Mouse (Mus musculus) hindbrain, embryonic 16.5 days (tissue): Measurements from ENCODE around the gene Auts2. TPM values are rescaled to one million over a fixed set of nuclear protein-coding genes. Genes with fewer than 3 reads are reported as not detected.

ENCODE experiments used
- ATAC-seq: fragments of 200-750 bp; cut with Nextera tagmentation; 2 replicates; pipeline ENCODE4 v1.8.0; 2017; ENCODE audit warnings: moderate TSS enrichment, moderate library complexity
- H3K27ac ChIP-seq: fragments of 300-500 bp; sonication (generic); 2 replicates; pipeline ENCODE4 v1.5.1; 2014; ENCODE audit warnings: low read depth, mild to moderate bottlenecking, control low read depth, low read length, moderate library complexity
- H3K27me3 ChIP-seq: fragments of 300-500 bp; sonication (generic); replicated peaks from 2 replicates; pipeline ENCODE4 v1.6.1; 2014; ENCODE audit warnings: low read length; ENCODE audit not compliant: control insufficient read depth, insufficient read depth
- H3K36me3 ChIP-seq: fragments of 300-500 bp; sonication (generic); 2 replicates; pipeline ENCODE4 v1.6.1; 2014; ENCODE audit warnings: mild to moderate bottlenecking, low read length, moderate library complexity, mixed read lengths; ENCODE audit not compliant: control insufficient read depth, insufficient read depth
- H3K4me1 ChIP-seq: fragments of 300-500 bp; sonication (generic); 2 replicates; pipeline ENCODE4 v1.6.1; 2014; ENCODE audit warnings: low read depth, low read length; ENCODE audit not compliant: control insufficient read depth, insufficient read depth
- H3K4me2 ChIP-seq: fragments of 300-500 bp; sonication (generic); 2 replicates; pipeline ENCODE4 v1.6.1; 2014; ENCODE audit warnings: mild to moderate bottlenecking, low read length, control low read depth, moderate library complexity
- H3K4me3 ChIP-seq: fragments of 300-500 bp; sonication (generic); 2 replicates; pipeline ENCODE4 v1.5.1; 2014; ENCODE audit warnings: mild to moderate bottlenecking, low read length, control low read depth, moderate library complexity
- H3K9ac ChIP-seq: fragments of 300-500 bp; sonication (generic); 2 replicates; pipeline ENCODE4 v1.6.1; 2014; ENCODE audit warnings: low read depth, mild to moderate bottlenecking, control low read depth, low read length, moderate library complexity
- H3K9me3 ChIP-seq: fragments of 300-500 bp; sonication (generic); 2 replicates; pipeline ENCODE4 v1.6.1; 2014; ENCODE audit warnings: mild to moderate bottlenecking, low read length, moderate library complexity; ENCODE audit not compliant: control insufficient read depth
- WGBS: fragments of 180-500 bp; shearing (Covaris S2); extraction: QIAGEN DNeasy Blood & Tissue Kit; methylation state at CpG from one replicate; pipeline ENCODE4 v1.1.7; 2014; 5-methylcytosine and 5-hydroxymethylcytosine counted together
- polyA plus RNA-seq: library from polyadenylated mRNA; unstranded; fragments of >200 nt; fragmentation: Nextera tagmentation; extraction: Ambion mirVana; gene quantifications from 2 replicates; pipeline ENCODE4 v1.2.1, GENCODE M21; 2015

The Auts2 gene
- polyA plus RNA-seq, 1 experiment from 2014 or later, result 43.2 TPM

- whole genome bisulfite sequencing, result 72% methylated on average over 6 of the region's 6 CpGs
- peaks cover 22% of the 10 kb centered on the region for H3K4me1 ChIP-seq
- no peaks in the 10 kb centered on the region for H3K27me3 ChIP-seq
- H3K36me3 ChIP-seq, result no peaks in the 10 kb centered on the region
- no peak overlapping the region for H3K9ac ChIP-seq
- ATAC-seq, result no peak
- no peak overlapping the region for H3K4me2 ChIP-seq
- no peak overlapping the region for H3K4me3 ChIP-seq
- no peaks in the 10 kb centered on the region for H3K9me3 ChIP-seq
- no peak overlapping the region for H3K27ac ChIP-seq
These were observed 713.0 kb downstream of the Auts2 start for GRCm38 (mm10) chr5:131830111-131830510.

GRCm38 (mm10) chr5:131829248-131829647 lies 713.9 kb downstream of the Auts2 start:
- H3K4me3 ChIP-seq, result no peak overlapping the region
- peaks cover 30% of the 10 kb centered on the region for H3K4me1 ChIP-seq
- no peak overlapping the region for H3K27ac ChIP-seq
- no peaks in the 10 kb centered on the region for H3K9me3 ChIP-seq
- WGBS, result 73% methylated on average over 3 of the region's 3 CpGs
- no peak overlapping the region for H3K9ac ChIP-seq
- no peak overlapping the region for H3K4me2 ChIP-seq
- H3K27me3 ChIP-seq, result no peaks in the 10 kb centered on the region
- no peak for ATAC-seq
- no peaks in the 10 kb centered on the region for H3K36me3 ChIP-seq

GRCm38 (mm10) chr5:131828607-131829006 lies 714.5 kb downstream of the Auts2 start:
- H3K9ac ChIP-seq, result no peak overlapping the region
- no peak for ATAC-seq
- H3K4me2 ChIP-seq, result no peak overlapping the region
- WGBS, result 68% methylated on average over 2 of the region's 2 CpGs
- H3K27ac ChIP-seq, result no peak overlapping the region
- H3K9me3 ChIP-seq, result no peaks in the 10 kb centered on the region
- no peaks in the 10 kb centered on the region for H3K36me3 ChIP-seq
- H3K4me3 ChIP-seq, result no peak overlapping the region
- no peaks in the 10 kb centered on the region for H3K27me3 ChIP-seq
- peaks cover 26% of the 10 kb centered on the region for H3K4me1 ChIP-seq

- WGBS, result 91% methylated on average over 8 of the region's 8 CpGs
- Histone ChIP-seq H3K4me3 (no peak overlapping the region), H3K27me3 (no peaks in the 10 kb centered on the region), H3K9me3 (no peaks in the 10 kb centered on the region), H3K27ac (no peak overlapping the region), H3K4me1 (peaks cover 16% of the 10 kb centered on the region), H3K36me3 (no peaks in the 10 kb centered on the region), H3K9ac (no peak overlapping the region), H3K4me2 (no peak overlapping the region)
- no peak for ATAC-seq
These were observed 716.5 kb downstream of the Auts2 start for GRCm38 (mm10) chr5:131826362-131827261.

GRCm38 (mm10) chr5:131825421-131825820 lies 717.7 kb downstream of the Auts2 start:
- no peak for ATAC-seq
- 27% methylated on average over 3 of the region's 3 CpGs for WGBS
- Histone ChIP-seq H3K4me3 (no peak overlapping the region), H3K9ac (no peak overlapping the region), H3K4me2 (no peak overlapping the region), H3K9me3 (no peaks in the 10 kb centered on the region), H3K27ac (peak overlapping the region; percentile 53; the same call in 1 of the 2 replicates), H3K27me3 (no peaks in the 10 kb centered on the region), H3K36me3 (no peaks in the 10 kb centered on the region), H3K4me1 (peaks cover 16% of the 10 kb centered on the region)

GRCm38 (mm10) chr5:131824197-131824991 lies 718.8 kb downstream of the Auts2 start:
- no peaks in the 10 kb centered on the region for H3K9me3 ChIP-seq
- H3K4me3 ChIP-seq, result no peak overlapping the region
- 6% methylated on average over 11 of the region's 11 CpGs for WGBS
- no peak overlapping the region for H3K4me2 ChIP-seq
- peaks cover 15% of the 10 kb centered on the region for H3K4me1 ChIP-seq
- H3K27me3 ChIP-seq, result no peaks in the 10 kb centered on the region
- peak; percentile 87 for ATAC-seq
- H3K36me3 ChIP-seq, result no peaks in the 10 kb centered on the region
- H3K9ac ChIP-seq, result no peak overlapping the region
- H3K27ac ChIP-seq, result no peak overlapping the region

- no peak for ATAC-seq
- H3K27ac ChIP-seq, result no peak overlapping the region
- H3K27me3 ChIP-seq, result no peaks in the 10 kb centered on the region
- no peak overlapping the region for H3K9ac ChIP-seq
- H3K4me2 ChIP-seq, result no peak overlapping the region
- no peak overlapping the region for H3K4me3 ChIP-seq
- peaks cover 12% of the 10 kb centered on the region for H3K4me1 ChIP-seq
- H3K36me3 ChIP-seq, result no peaks in the 10 kb centered on the region
- 72% methylated on average over 4 of the region's 4 CpGs for WGBS
- no peaks in the 10 kb centered on the region for H3K9me3 ChIP-seq
These were observed 721.7 kb downstream of the Auts2 start for GRCm38 (mm10) chr5:131821461-131821860.

- H3K36me3 ChIP-seq, result no peaks in the 10 kb centered on the region
- H3K9me3 ChIP-seq, result no peaks in the 10 kb centered on the region
- no peak for ATAC-seq
- H3K4me2 ChIP-seq, result no peak overlapping the region
- H3K4me1 ChIP-seq, result peaks cover 2% of the 10 kb centered on the region
- H3K9ac ChIP-seq, result no peak overlapping the region
- WGBS, result 78% methylated on average over 15 of the region's 15 CpGs
- no peak overlapping the region for H3K27ac ChIP-seq
- no peak overlapping the region for H3K4me3 ChIP-seq
- no peaks in the 10 kb centered on the region for H3K27me3 ChIP-seq
These were observed 723.9 kb downstream of the Auts2 start for GRCm38 (mm10) chr5:131819251-131819691.

- no peak for ATAC-seq
These were observed 727.6 kb downstream of the Auts2 start for GRCm38 (mm10) chr5:131815498-131815897.

More at GRCm38 (mm10) chr5:131815498-131815897, 727.6 kb downstream of the Auts2 start:
- H3K4me1 ChIP-seq, result peaks cover 9% of the 10 kb centered on the region
- H3K36me3 ChIP-seq, result no peaks in the 10 kb centered on the region
- H3K27ac ChIP-seq, result no peak overlapping the region
- H3K4me2 ChIP-seq, result no peak overlapping the region
- H3K9me3 ChIP-seq, result no peaks in the 10 kb centered on the region
- no peak overlapping the region for H3K4me3 ChIP-seq
- H3K27me3 ChIP-seq, result no peaks in the 10 kb centered on the region
- WGBS, result 75% methylated on average over 3 of the region's 3 CpGs
- no peak overlapping the region for H3K9ac ChIP-seq
